Mouse (Mus musculus) hindbrain, embryonic 15.5 days (tissue): ENCODE measurements around the gene Lrrc51. TPM values are rescaled to one million over a fixed set of nuclear protein-coding genes. Genes with fewer than 3 reads are reported as not detected.
A peak's percentile ranks its signal among the peaks of the same experiment; 100 is the strongest.
"Not testable (repeated sequence)": the region's sequence is repeated elsewhere in the genome, so short reads cannot be mapped to it uniquely, and the experiment has no call there.

Experiments used
- ATAC-seq: fragments of 200-750 bp; cut with Nextera tagmentation; 2 replicates; pipeline ENCODE4 v1.8.0; 2017; ENCODE audit warnings: low read depth, moderate number of reproducible peaks, moderate TSS enrichment; ENCODE audit not compliant: low FRiP score
- H3K27ac ChIP-seq: fragments of 300-500 bp; sonication (generic); replicated peaks from 2 replicates; pipeline ENCODE4 v1.5.1; 2015; ENCODE audit warnings: mild to moderate bottlenecking, inconsistent platforms
- H3K27me3 ChIP-seq: fragments of 300-500 bp; sonication (generic); 2 replicates; pipeline ENCODE4 v1.6.1; 2015; ENCODE audit warnings: control low read depth, inconsistent platforms
- H3K36me3 ChIP-seq: fragments of 300-500 bp; sonication (generic); 2 replicates; pipeline ENCODE4 v1.6.1; 2015; ENCODE audit warnings: control low read depth, inconsistent platforms
- H3K4me1 ChIP-seq: fragments of 300-500 bp; sonication (generic); replicated peaks from 2 replicates; pipeline ENCODE4 v1.6.1; 2015; ENCODE audit warnings: control low read depth, inconsistent platforms
- H3K4me2 ChIP-seq: fragments of 300-500 bp; sonication (generic); 2 replicates; pipeline ENCODE4 v1.6.1; 2015; ENCODE audit warnings: moderate library complexity, mild to moderate bottlenecking, inconsistent platforms
- H3K4me3 ChIP-seq: fragments of 300-500 bp; sonication (generic); 2 replicates; pipeline ENCODE4 v1.5.1; 2015; ENCODE audit warnings: mild to moderate bottlenecking, inconsistent platforms
- H3K9ac ChIP-seq: fragments of 300-500 bp; sonication (generic); 2 replicates; pipeline ENCODE4 v1.6.1; 2015; ENCODE audit warnings: inconsistent platforms
- H3K9me3 ChIP-seq: fragments of 300-500 bp; sonication (generic); 2 replicates; pipeline ENCODE4 v1.6.1; 2016; ENCODE audit warnings: control low read depth, inconsistent platforms
- WGBS: fragments of 180-500 bp; shearing (Covaris S2); methylation state at CpG from one replicate; pipeline ENCODE4 v1.1.7; 2015; 5-methylcytosine and 5-hydroxymethylcytosine counted together
- polyA plus RNA-seq: library from polyadenylated mRNA; unstranded; fragments of >200 nt; fragmentation: Nextera tagmentation; extraction: Ambion mirVana; gene quantifications from 2 replicates; pipeline ENCODE4 v1.2.1, GENCODE M21; 2015

Gene Lrrc51
- polyA plus RNA-seq, 1 experiment from 2014 or later: 15.2 TPM

GRCm38 (mm10) chr7:101936996-101937395 lies 3.3 kb upstream of the Lrrc51 start:
- Histone ChIP-seq H3K9me3 (no peaks in the 10 kb centered on the region), H3K27ac (no peak overlapping the region), H3K27me3 (no peaks in the 10 kb centered on the region), H3K9ac (no peak overlapping the region), H3K4me3 (no peak overlapping the region), H3K36me3 (no peaks in the 10 kb centered on the region), H3K4me2 (no peak overlapping the region), H3K4me1 (peaks cover 30% of the 10 kb centered on the region)
- 94% methylated on average over 4 of the region's 4 CpGs for WGBS
- no peak for ATAC-seq

- no peak for ATAC-seq
- WGBS: 94% methylated on average over 4 of the region's 4 CpGs
- no peak overlapping the region for H3K4me3 ChIP-seq
- H3K9me3 ChIP-seq: no peaks in the 10 kb centered on the region
- H3K9ac ChIP-seq: no peak overlapping the region
- peaks cover 30% of the 10 kb centered on the region for H3K4me1 ChIP-seq
- no peak overlapping the region for H3K4me2 ChIP-seq
- H3K27me3 ChIP-seq: no peaks in the 10 kb centered on the region
- H3K27ac ChIP-seq: no peak overlapping the region
- H3K36me3 ChIP-seq: no peaks in the 10 kb centered on the region
Observed at GRCm38 (mm10) chr7:101935957-101936356, 2.3 kb upstream of the Lrrc51 start.

- peaks cover 30% of the 10 kb centered on the region for H3K4me1 ChIP-seq
- peak overlapping the region; percentile 57 for H3K9ac ChIP-seq
- H3K27ac ChIP-seq: peak overlapping the region; percentile 69
- peak overlapping the region; percentile 80 for H3K4me2 ChIP-seq
- no peaks in the 10 kb centered on the region for H3K27me3 ChIP-seq
- ATAC-seq: peak; percentile 25
- H3K36me3 ChIP-seq: no peaks in the 10 kb centered on the region
- WGBS: 9% methylated on average over 15 of the region's 15 CpGs
- H3K4me3 ChIP-seq: peak overlapping the region; percentile 99
- no peaks in the 10 kb centered on the region for H3K9me3 ChIP-seq
Observed at GRCm38 (mm10) chr7:101933300-101933699, 395 bp downstream of the Lrrc51 start.

GRCm38 (mm10) chr7:101932551-101932950 lies 1.1 kb downstream of the Lrrc51 start:
- ATAC-seq: no peak
- no peaks in the 10 kb centered on the region for H3K36me3 ChIP-seq
- peak overlapping the region; percentile 57; the same call in 1 of the 2 replicates for H3K9ac ChIP-seq
- WGBS: 98% methylated on average over 1 of the region's 1 CpGs
- H3K27ac ChIP-seq: no peak overlapping the region
- peaks cover 28% of the 10 kb centered on the region for H3K4me1 ChIP-seq
- peak overlapping the region; percentile 80 for H3K4me2 ChIP-seq
- no peaks in the 10 kb centered on the region for H3K9me3 ChIP-seq
- H3K4me3 ChIP-seq: peak overlapping the region; percentile 99
- no peaks in the 10 kb centered on the region for H3K27me3 ChIP-seq

GRCm38 (mm10) chr7:101928093-101928492 lies 5.6 kb downstream of the Lrrc51 start:
- WGBS: 90% methylated on average over 3 of the region's 3 CpGs
- H3K4me2 ChIP-seq: no peak overlapping the region
- no peak for ATAC-seq
- H3K27ac ChIP-seq: no peak overlapping the region
- no peak overlapping the region for H3K9ac ChIP-seq
- peaks cover 6% of the 10 kb centered on the region for H3K4me1 ChIP-seq
- no peak overlapping the region for H3K4me3 ChIP-seq
- no peaks in the 10 kb centered on the region for H3K36me3 ChIP-seq
- no peaks in the 10 kb centered on the region for H3K27me3 ChIP-seq
- H3K9me3 ChIP-seq: no peaks in the 10 kb centered on the region

- H3K4me2 ChIP-seq, H3K36me3 ChIP-seq, H3K4me1 ChIP-seq, H3K4me3 ChIP-seq, H3K27ac ChIP-seq, ATAC-seq, H3K9me3 ChIP-seq, H3K27me3 ChIP-seq, H3K9ac ChIP-seq: not testable (repeated sequence)
Observed at GRCm38 (mm10) chr7:101925892-101926291, 7.8 kb downstream of the Lrrc51 start.

- WGBS: 11% methylated on average over 1 of the region's 1 CpGs
- H3K9me3 ChIP-seq: no peaks in the 10 kb centered on the region
- peaks cover 15% of the 10 kb centered on the region for H3K36me3 ChIP-seq
- H3K4me3 ChIP-seq: no peak overlapping the region
- no peak overlapping the region for H3K4me2 ChIP-seq
- H3K27ac ChIP-seq: no peak overlapping the region
- ATAC-seq: peak; percentile 81; the same call in 1 of the 2 replicates
- H3K27me3 ChIP-seq: no peaks in the 10 kb centered on the region
- H3K4me1 ChIP-seq: no peaks in the 10 kb centered on the region
- H3K9ac ChIP-seq: no peak overlapping the region
Observed at GRCm38 (mm10) chr7:101918071-101918470, 15.6 kb downstream of the Lrrc51 start.

- ATAC-seq: no peak
- H3K36me3 ChIP-seq: peaks cover 48% of the 10 kb centered on the region
Observed at GRCm38 (mm10) chr7:101911982-101912381, 21.7 kb downstream of the Lrrc51 start.

GRCm38 (mm10) chr7:101910138-101910537 lies 23.6 kb downstream of the Lrrc51 start:
- H3K27me3 ChIP-seq: no peaks in the 10 kb centered on the region
- no peak overlapping the region for H3K9ac ChIP-seq
- H3K27ac ChIP-seq: no peak overlapping the region
- 94% methylated on average over 4 of the region's 4 CpGs for WGBS
- no peaks in the 10 kb centered on the region for H3K9me3 ChIP-seq
- no peak overlapping the region for H3K4me2 ChIP-seq
- no peak for ATAC-seq
- H3K4me1 ChIP-seq: peaks cover 26% of the 10 kb centered on the region
- no peak overlapping the region for H3K4me3 ChIP-seq
- peaks cover 48% of the 10 kb centered on the region for H3K36me3 ChIP-seq

More at GRCm38 (mm10) chr7:101911982-101912381, 21.7 kb downstream of the Lrrc51 start:
- WGBS: 57% methylated on average over 3 of the region's 3 CpGs
- Histone ChIP-seq H3K9ac (no peak overlapping the region), H3K27ac (no peak overlapping the region), H3K4me2 (no peak overlapping the region), H3K4me1 (peaks cover 16% of the 10 kb centered on the region), H3K4me3 (no peak overlapping the region), H3K27me3 (no peaks in the 10 kb centered on the region), H3K9me3 (no peaks in the 10 kb centered on the region)

- Histone ChIP-seq H3K4me1 (peaks cover 31% of the 10 kb centered on the region), H3K27ac (no peak overlapping the region), H3K36me3 (peaks cover 35% of the 10 kb centered on the region), H3K9ac (no peak overlapping the region), H3K9me3 (no peaks in the 10 kb centered on the region), H3K27me3 (no peaks in the 10 kb centered on the region), H3K4me3 (no peak overlapping the region), H3K4me2 (no peak overlapping the region)
- WGBS: 77% methylated on average over 4 of the region's 4 CpGs
- no peak for ATAC-seq
Observed at GRCm38 (mm10) chr7:101908367-101908766, 25.3 kb downstream of the Lrrc51 start.

GRCm38 (mm10) chr7:101906696-101907095 lies 27.0 kb downstream of the Lrrc51 start:
- Histone ChIP-seq H3K36me3 (peaks cover 23% of the 10 kb centered on the region), H3K9me3 (no peaks in the 10 kb centered on the region), H3K27me3 (no peaks in the 10 kb centered on the region), H3K4me2 (peak overlapping the region; percentile 64), H3K9ac (peak overlapping the region; percentile 93; the same call in 1 of the 2 replicates), H3K4me1 (peaks cover 31% of the 10 kb centered on the region), H3K4me3 (peak overlapping the region; percentile 87), H3K27ac (no peak overlapping the region)
- 74% methylated on average over 8 of the region's 8 CpGs for WGBS
- ATAC-seq: no peak

- no peaks in the 10 kb centered on the region for H3K27me3 ChIP-seq
- peaks cover 31% of the 10 kb centered on the region for H3K4me1 ChIP-seq
- peak within 1 kb of the TSS; percentile 87 for H3K4me3 ChIP-seq
- H3K9me3 ChIP-seq: no peaks in the 10 kb centered on the region
- H3K27ac ChIP-seq: peak within 1 kb of the TSS; percentile 98
- H3K9ac ChIP-seq: peak within 1 kb of the TSS; percentile 93
- peaks cover 19% of the 10 kb centered on the region for H3K36me3 ChIP-seq
- no peak for ATAC-seq
- WGBS: 21% methylated on average over 11 of the region's 11 CpGs
- H3K4me2 ChIP-seq: peak within 1 kb of the TSS; percentile 76
Observed at GRCm38 (mm10) chr7:101906287-101906681, 27.4 kb downstream of the Lrrc51 start, which contains the start of gene Tomt. Gene Tomt, minus strand, starts transcription at chr7:101906359.
